Mouse (Mus musculus) ES-E14 (cell line): ENCODE measurements at regions not wholly inside any gene's neighbourhood (a gene's known extent, or its start where the extent isn't known, plus 50 kb on each side); places are given as distances from the start of the nearest gene placed in this dataset.
A peak's percentile ranks its signal among the peaks of the same experiment; 100 is the strongest.

Experiments used
- DNase-seq: peaks from one replicate; pipeline ENCODE4 v3.0.0-alpha.2; 2013; ENCODE audit warnings: low read depth, low spot score
- H3K27ac ChIP-seq: 2 replicates; pipeline ENCODE4 v1.5.1; 2012; ENCODE audit warnings: low read depth, mild to moderate bottlenecking, low read length, moderate library complexity, mixed read lengths; ENCODE audit not compliant: poor library complexity, insufficient read depth, severe bottlenecking
- H3K36me3 ChIP-seq: 2 replicates; pipeline ENCODE4 v1.6.1; 2012; ENCODE audit warnings: mild to moderate bottlenecking, low read length, moderate library complexity, mixed read lengths; ENCODE audit not compliant: control insufficient read depth, poor library complexity, insufficient read depth, severe bottlenecking
- H3K4me1 ChIP-seq, 2 experiments: fragments of 150-350 bp in 1 of 2; sonication (generic) in 1 of 2; 2 replicates each; pipeline ENCODE4 v1.6.1; 2012; ENCODE audit warnings: low read length in 2 of 2, mild to moderate bottlenecking in 1 of 2, mixed read lengths in 1 of 2; ENCODE audit not compliant: control insufficient read depth in 2 of 2, insufficient read depth in 2 of 2, poor library complexity in 1 of 2
- H3K4me3 ChIP-seq, 2 experiments: fragments of 150-350 bp in 1 of 2; sonication (generic) in 1 of 2; 2 replicates each; pipeline ENCODE4 v1.5.1; 2012; ENCODE audit warnings: low read length in 2 of 2, low read depth in 1 of 2, mild to moderate bottlenecking in 1 of 2, mixed read lengths in 1 of 2; ENCODE audit not compliant: insufficient read depth in 1 of 2, poor library complexity in 1 of 2, severe bottlenecking in 1 of 2
- H3K9ac ChIP-seq: 2 replicates; pipeline ENCODE4 v1.6.1; 2012; ENCODE audit warnings: low read depth, mild to moderate bottlenecking, low read length, mixed read lengths; ENCODE audit not compliant: poor library complexity, insufficient read depth, severe bottlenecking
- H3K9me3 ChIP-seq: fragments of 150-350 bp; sonication (generic); 2 replicates; pipeline ENCODE4 v1.6.1; 2012; ENCODE audit warnings: low read depth, mild to moderate bottlenecking, low read length; ENCODE audit not compliant: control insufficient read depth, insufficient read depth
- CHD2 ChIP-seq: IDR thresholded peaks from 2 replicates; pipeline ENCODE4 v1.6.1; 2014; ENCODE audit warnings: mild to moderate bottlenecking, low read depth, low read length, inconsistent platforms
- HCFC1 ChIP-seq: IDR thresholded peaks from 2 replicates; pipeline ENCODE4 v1.6.1; 2012; ENCODE audit warnings: low read length, inconsistent platforms, borderline replicate concordance; ENCODE audit not compliant: insufficient read depth
- MAFK ChIP-seq: IDR thresholded peaks from 2 replicates; pipeline ENCODE4 v1.6.1; 2014; ENCODE audit warnings: mild to moderate bottlenecking, low read depth, low read length, inconsistent platforms; ENCODE audit not compliant: insufficient read depth
- ZC3H11A ChIP-seq: IDR thresholded peaks from 2 replicates; pipeline ENCODE4 v1.6.1; 2012; ENCODE audit warnings: low read depth, mild to moderate bottlenecking, inconsistent platforms, low read length, borderline replicate concordance
- ZNF384 ChIP-seq: IDR thresholded peaks from 2 replicates; pipeline ENCODE4 v1.6.1; 2012; ENCODE audit warnings: low read depth, low read length, inconsistent platforms
- in situ Hi-C, 2 experiments: fragments of 600-800 bp; cut with MboI; formaldehyde crosslinking; loops; one replicate each; pipeline ENCODE4 v1.15.1; 2025; ENCODE audit warnings: low sequenced_read_pairs in 2 of 2, inconsistent platforms in 1 of 2; ENCODE audit not compliant: unreplicated experiment in 2 of 2

DNA sequence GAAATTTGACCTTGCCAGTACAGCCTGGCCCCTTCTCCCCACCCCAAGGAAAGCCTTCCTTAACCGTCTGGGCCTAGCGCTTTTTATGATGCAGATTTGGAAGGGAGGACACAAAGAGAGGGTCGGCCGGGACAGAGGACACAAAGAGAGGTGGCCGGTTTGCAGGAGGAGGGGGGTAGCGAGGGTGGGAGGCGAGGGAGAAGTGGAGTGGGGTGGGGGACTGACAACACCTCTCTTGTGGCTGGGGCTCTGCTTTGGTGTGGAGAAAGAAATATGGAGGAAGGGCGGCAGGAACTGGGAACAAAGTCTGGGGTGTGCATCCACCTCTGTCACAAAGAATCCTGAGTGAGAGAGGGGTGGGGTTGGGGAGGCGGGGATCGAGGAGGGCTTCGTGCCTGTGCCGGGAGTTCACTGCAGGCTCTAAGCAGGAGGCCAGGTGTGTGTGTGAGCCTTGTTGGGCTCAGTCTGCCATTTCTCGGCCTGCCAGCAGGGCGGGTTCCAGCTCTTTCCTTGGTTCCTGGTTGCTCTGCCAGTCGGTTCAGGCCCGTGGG, 330.4 kb upstream of the Dio3 start:
- no peaks in the 10 kb centered on the region for H3K9me3 ChIP-seq
- in situ Hi-C loops = no loop called here
- H3K27ac ChIP-seq = peak overlapping the region; percentile 98
- DNase-seq = peak; percentile 92
- no peaks in the 10 kb centered on the region for H3K36me3 ChIP-seq
- TF ChIP-seq ZC3H11A (no peak), CHD2 (peak; percentile 56; the same call in 1 of the 2 replicates), MAFK (no peak), HCFC1 (no peak), ZNF384 (no peak)
- peak overlapping the region; percentile 67 for H3K9ac ChIP-seq
- H3K4me3 ChIP-seq = peak overlapping the region; percentile 53 to 59
- H3K4me1 ChIP-seq = peaks cover 9 to 45% of the 10 kb centered on the region in 2 experiments

- TF ChIP-seq HCFC1 (no peak), ZNF384 (no peak), ZC3H11A (no peak), CHD2 (no peak), MAFK (no peak)
- peak overlapping the region; percentile 67 for H3K9ac ChIP-seq
- H3K36me3 ChIP-seq = no peaks in the 10 kb centered on the region
- no peaks in the 10 kb centered on the region for H3K9me3 ChIP-seq
- peak overlapping the region; percentile 53 to 59 for H3K4me3 ChIP-seq
- DNase-seq = no peak
- H3K27ac ChIP-seq = peak overlapping the region; percentile 98
- peaks cover 9 to 45% of the 10 kb centered on the region in 2 experiments for H3K4me1 ChIP-seq
- in situ Hi-C loops = no loop called here
Measured at GRCm38 (mm10) chr12:109949231-109949965, 329.5 kb upstream of the Dio3 start.

- no peak for TF ChIP-seq CHD2
- 0 out of 2 replicates have a peak, but pooled peaks have one; percentile 17 for TF ChIP-seq ZC3H11A
- no peak for TF ChIP-seq MAFK
- in situ Hi-C loops = loop anchor here (10.0 to 25.0 kb wide), 3 partner anchors 188 to 516 kb away; partner anchors contain the start of gene Rtl1 (in 1 of the 2)
- Histone ChIP-seq H3K4me3 (no peak overlapping the region), H3K9ac (no peak overlapping the region; the same call in 1 of the 2 replicates), H3K9me3 (no peaks in the 10 kb centered on the region), H3K4me1 (peaks cover 9 to 43% of the 10 kb centered on the region in 2 experiments), H3K36me3 (no peaks in the 10 kb centered on the region), H3K27ac (peak overlapping the region; percentile 98; the same call in 1 of the 2 replicates)
- DNase-seq = peak; percentile 58
Measured at GRCm38 (mm10) chr12:109950632-109951031, 328.2 kb upstream of the Dio3 start.

GRCm38 (mm10) chr12:109951473-109951872, 327.4 kb upstream of the Dio3 start:
- no peaks in the 10 kb centered on the region for H3K9me3 ChIP-seq
- TF ChIP-seq ZC3H11A (no peak), CHD2 (no peak), HCFC1 (no peak), ZNF384 (no peak), MAFK (no peak)
- DNase-seq = no peak
- no peak overlapping the region for H3K4me3 ChIP-seq
- no peak overlapping the region; the same call in 1 of the 2 replicates for H3K27ac ChIP-seq
- H3K4me1 ChIP-seq = peaks cover 9 to 37% of the 10 kb centered on the region in 2 experiments
- H3K9ac ChIP-seq = no peak overlapping the region
- in situ Hi-C loops = loop anchor here (10.0 to 25.0 kb wide), 3 partner anchors 189 to 517 kb away; partner anchors contain the start of gene Rtl1 (in 1 of the 2)
- no peaks in the 10 kb centered on the region for H3K36me3 ChIP-seq
